Mouse (Mus musculus) liver, embryonic 15.5 days (tissue): Measurements from ENCODE around the gene Tmprss13. TPM values are rescaled to one million over a fixed set of nuclear protein-coding genes. Genes with fewer than 3 reads are reported as not detected.

ENCODE experiments used
- ATAC-seq: fragments of 200-750 bp; cut with Nextera tagmentation; 2 replicates; pipeline ENCODE4 v1.8.0; 2017; ENCODE audit warnings: moderate number of reproducible peaks, mild to moderate bottlenecking, moderate library complexity; ENCODE audit not compliant: insufficient read depth
- H3K27ac ChIP-seq: fragments of 300-500 bp; sonication (generic); replicated peaks from 2 replicates; pipeline ENCODE4 v1.5.1; 2015; ENCODE audit warnings: mild to moderate bottlenecking, inconsistent platforms
- H3K27me3 ChIP-seq: fragments of 300-500 bp; sonication (generic); 2 replicates; pipeline ENCODE4 v1.6.1; 2015; ENCODE audit warnings: mild to moderate bottlenecking, inconsistent platforms
- H3K36me3 ChIP-seq: fragments of 300-500 bp; sonication (generic); replicated peaks from 2 replicates; pipeline ENCODE4 v1.6.1; 2015; ENCODE audit warnings: moderate library complexity, mild to moderate bottlenecking, inconsistent platforms
- H3K4me1 ChIP-seq: fragments of 300-500 bp; sonication (generic); replicated peaks from 2 replicates; pipeline ENCODE4 v1.6.1; 2015; ENCODE audit warnings: inconsistent platforms
- H3K4me2 ChIP-seq: fragments of 300-500 bp; sonication (generic); 2 replicates; pipeline ENCODE4 v1.6.1; 2015; ENCODE audit warnings: moderate library complexity, mild to moderate bottlenecking, inconsistent platforms
- H3K4me3 ChIP-seq: fragments of 300-500 bp; sonication (generic); replicated peaks from 2 replicates; pipeline ENCODE4 v1.5.1; 2015; ENCODE audit warnings: mild to moderate bottlenecking, inconsistent platforms
- H3K9ac ChIP-seq: fragments of 300-500 bp; sonication (generic); 2 replicates; pipeline ENCODE4 v1.6.1; 2015; ENCODE audit warnings: moderate library complexity, mild to moderate bottlenecking, inconsistent platforms
- H3K9me3 ChIP-seq: fragments of 300-500 bp; sonication (generic); replicated peaks from 2 replicates; pipeline ENCODE4 v1.6.1; 2016; ENCODE audit warnings: inconsistent platforms
- WGBS: fragments of 180-500 bp; shearing (Covaris S2); methylation state at CpG from one replicate; pipeline ENCODE4 v1.1.7; 2015; ENCODE audit warnings: mixed read lengths; ENCODE audit not compliant: insufficient replicate concordance; 5-methylcytosine and 5-hydroxymethylcytosine counted together
- polyA plus RNA-seq: library from polyadenylated mRNA; unstranded; fragments of >200 nt; fragmentation: Nextera tagmentation; extraction: Ambion mirVana; gene quantifications from 2 replicates; pipeline ENCODE4 v1.2.1, GENCODE M21; 2015

The Tmprss13 gene
- polyA plus RNA-seq, 1 experiment from 2014 or later = not detected

GRCm38 (mm10) chr9:45300422-45301104, 18.3 kb upstream of the Tmprss13 start:
- peaks cover 5% of the 10 kb centered on the region for H3K4me1 ChIP-seq
- H3K9me3 ChIP-seq = no peaks in the 10 kb centered on the region
- peak overlapping the region; percentile 53 for H3K4me2 ChIP-seq
- H3K4me3 ChIP-seq = no peak overlapping the region; the same call in 1 of the 2 replicates
- no peak overlapping the region for H3K9ac ChIP-seq
- no peak overlapping the region for H3K27ac ChIP-seq
- peak; percentile 28; the same call in 1 of the 2 replicates for ATAC-seq
- H3K27me3 ChIP-seq = no peaks in the 10 kb centered on the region
- H3K36me3 ChIP-seq = no peaks in the 10 kb centered on the region
- 7% methylated on average over 20 of the region's 20 CpGs for WGBS

DNA sequence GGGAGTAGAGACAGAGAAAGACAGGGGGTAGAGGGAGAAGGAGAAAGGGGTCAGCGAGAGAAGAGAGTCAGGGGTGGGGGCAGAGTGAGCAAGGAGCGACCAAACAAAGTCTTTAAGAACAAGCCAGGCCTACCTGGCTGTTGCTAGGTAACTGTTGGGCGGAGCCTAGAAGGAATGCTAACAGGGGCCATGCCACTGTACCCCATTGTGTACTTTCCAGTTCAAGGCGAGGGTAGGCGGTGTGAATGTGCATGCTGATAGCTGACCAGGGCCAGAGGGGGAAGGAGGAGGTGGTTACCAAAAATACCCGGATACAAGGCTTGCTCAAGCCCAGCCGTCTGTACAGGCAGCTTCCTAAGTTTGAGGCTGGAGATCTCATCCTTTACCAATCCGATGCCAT, 17.1 kb upstream of the Tmprss13 start:
- H3K9ac ChIP-seq = no peak overlapping the region
- H3K4me3 ChIP-seq = no peak overlapping the region
- no peak for ATAC-seq
- H3K9me3 ChIP-seq = no peaks in the 10 kb centered on the region
- no peak overlapping the region for H3K27ac ChIP-seq
- peaks cover 5% of the 10 kb centered on the region for H3K4me1 ChIP-seq
- no peaks in the 10 kb centered on the region for H3K36me3 ChIP-seq
- no peaks in the 10 kb centered on the region for H3K27me3 ChIP-seq
- no peak overlapping the region for H3K4me2 ChIP-seq
- 60% methylated on average over 8 of the region's 8 CpGs for WGBS

DNA sequence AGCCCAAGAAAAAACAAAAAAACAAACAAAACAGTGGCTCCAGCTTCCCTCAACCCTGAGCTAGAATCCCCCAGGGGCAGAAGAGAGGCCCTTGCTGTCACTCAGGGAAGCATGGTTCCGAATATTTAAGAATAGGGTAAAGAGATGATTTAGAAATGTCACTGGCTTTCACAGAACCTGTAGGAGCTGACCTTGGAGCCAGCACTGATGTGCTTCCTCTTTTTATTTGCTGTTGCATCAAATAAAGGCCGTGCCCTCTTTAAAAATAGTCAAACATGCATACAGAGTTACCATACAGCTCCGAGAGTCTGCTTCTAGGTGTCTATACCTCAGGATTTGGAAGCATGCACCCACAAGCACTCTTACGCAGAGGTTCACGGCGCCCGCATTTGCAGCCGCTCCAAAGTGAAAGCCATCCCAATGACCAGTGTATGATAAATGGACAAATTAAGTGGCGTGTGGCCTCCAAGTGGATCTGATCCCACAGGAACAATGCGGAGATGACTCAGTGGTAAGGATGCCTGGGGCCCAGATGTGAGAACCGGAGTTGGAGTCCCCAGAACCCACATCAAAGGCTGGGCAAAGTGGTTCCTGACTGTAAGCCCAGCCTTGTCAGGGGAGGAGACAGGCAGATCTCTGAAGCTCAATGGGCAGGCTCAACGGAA, 12.0 kb upstream of the Tmprss13 start:
- Histone ChIP-seq H3K9me3 (no peaks in the 10 kb centered on the region), H3K9ac (no peak overlapping the region), H3K4me2 (no peak overlapping the region), H3K27ac (no peak overlapping the region), H3K4me3 (no peak overlapping the region), H3K36me3 (no peaks in the 10 kb centered on the region), H3K4me1 (no peaks in the 10 kb centered on the region), H3K27me3 (no peaks in the 10 kb centered on the region)
- 66% methylated on average over 12 of the region's 12 CpGs for WGBS
- no peak for ATAC-seq

DNA sequence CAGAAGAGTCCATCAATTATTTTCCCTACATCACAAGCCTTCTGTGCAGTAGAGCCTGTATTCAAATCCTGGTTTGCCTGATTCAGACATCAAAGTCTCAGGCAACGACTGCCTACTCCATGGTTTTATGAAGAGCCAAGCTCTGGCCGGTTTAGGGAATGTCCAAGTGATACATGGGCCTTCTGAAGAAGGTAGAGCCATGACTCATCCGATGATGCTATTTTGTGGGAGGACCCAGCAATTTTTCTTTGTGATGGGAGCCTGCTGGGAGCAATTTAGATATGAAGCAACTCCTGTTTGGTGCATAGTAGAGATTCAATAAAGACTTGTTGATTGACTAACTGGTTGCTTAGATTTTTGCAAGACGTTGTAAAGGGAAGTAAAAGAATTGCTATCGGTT, 10.4 kb upstream of the Tmprss13 start:
- WGBS = 60% methylated on average over 5 of the region's 5 CpGs
- no peaks in the 10 kb centered on the region for H3K27me3 ChIP-seq
- H3K4me3 ChIP-seq = no peak overlapping the region
- no peak overlapping the region for H3K27ac ChIP-seq
- no peaks in the 10 kb centered on the region for H3K4me1 ChIP-seq
- H3K9me3 ChIP-seq = no peaks in the 10 kb centered on the region
- no peak for ATAC-seq
- H3K36me3 ChIP-seq = no peaks in the 10 kb centered on the region
- H3K4me2 ChIP-seq = no peak overlapping the region
- H3K9ac ChIP-seq = no peak overlapping the region

- H3K4me1 ChIP-seq = no peaks in the 10 kb centered on the region
Observed at GRCm38 (mm10) chr9:45311858-45312257, 7.0 kb upstream of the Tmprss13 start.

GRCm38 (mm10) chr9:45313913-45314312, 5.0 kb upstream of the Tmprss13 start:
- 47% methylated on average over 3 of the region's 3 CpGs for WGBS
- no peak for ATAC-seq
- Histone ChIP-seq H3K4me2 (no peak overlapping the region), H3K27me3 (peaks cover 16% of the 10 kb centered on the region), H3K36me3 (no peaks in the 10 kb centered on the region), H3K9ac (no peak overlapping the region), H3K9me3 (no peaks in the 10 kb centered on the region), H3K4me1 (no peaks in the 10 kb centered on the region), H3K4me3 (no peak overlapping the region), H3K27ac (no peak overlapping the region)

More at GRCm38 (mm10) chr9:45311858-45312257, 7.0 kb upstream of the Tmprss13 start:
- Histone ChIP-seq H3K4me2 (no peak overlapping the region), H3K27ac (no peak overlapping the region), H3K9ac (no peak overlapping the region), H3K4me3 (no peak overlapping the region), H3K9me3 (no peaks in the 10 kb centered on the region), H3K36me3 (no peaks in the 10 kb centered on the region), H3K27me3 (peaks cover 2% of the 10 kb centered on the region; the same call in 1 of the 2 replicates)
- ATAC-seq = no peak
- WGBS = 60% methylated on average over 6 of the region's 6 CpGs

GRCm38 (mm10) chr9:45317635-45318034, 1.3 kb upstream of the Tmprss13 start:
- no peak for ATAC-seq
- H3K36me3 ChIP-seq = no peaks in the 10 kb centered on the region
- no peak overlapping the region for H3K9ac ChIP-seq
- no peak overlapping the region for H3K4me2 ChIP-seq
- H3K4me1 ChIP-seq = no peaks in the 10 kb centered on the region
- 65% methylated on average over 3 of the region's 3 CpGs for WGBS
- peaks cover 20% of the 10 kb centered on the region for H3K27me3 ChIP-seq
- H3K9me3 ChIP-seq = no peaks in the 10 kb centered on the region
- H3K27ac ChIP-seq = no peak overlapping the region
- no peak overlapping the region for H3K4me3 ChIP-seq

GRCm38 (mm10) chr9:45321465-45321864, 2.6 kb downstream of the Tmprss13 start:
- H3K4me3 ChIP-seq = no peak overlapping the region
- no peak overlapping the region for H3K4me2 ChIP-seq
- no peak overlapping the region for H3K27ac ChIP-seq
- H3K36me3 ChIP-seq = no peaks in the 10 kb centered on the region
- 67% methylated on average over 6 of the region's 6 CpGs for WGBS
- no peaks in the 10 kb centered on the region for H3K4me1 ChIP-seq
- peaks cover 20% of the 10 kb centered on the region for H3K27me3 ChIP-seq
- H3K9ac ChIP-seq = no peak overlapping the region
- ATAC-seq = no peak
- no peaks in the 10 kb centered on the region for H3K9me3 ChIP-seq

GRCm38 (mm10) chr9:45321946-45322430, 3.1 kb downstream of the Tmprss13 start:
- Histone ChIP-seq H3K9me3 (no peaks in the 10 kb centered on the region), H3K36me3 (no peaks in the 10 kb centered on the region), H3K4me3 (no peak overlapping the region), H3K27me3 (peaks cover 16% of the 10 kb centered on the region), H3K4me2 (no peak overlapping the region), H3K9ac (no peak overlapping the region), H3K4me1 (no peaks in the 10 kb centered on the region), H3K27ac (no peak overlapping the region)
- 53% methylated on average over 4 of the region's 4 CpGs for WGBS
- no peak for ATAC-seq

GRCm38 (mm10) chr9:45326390-45326789, 7.5 kb downstream of the Tmprss13 start:
- no peak for ATAC-seq
- Histone ChIP-seq H3K4me2 (no peak overlapping the region), H3K27ac (no peak overlapping the region), H3K27me3 (no peaks in the 10 kb centered on the region), H3K4me1 (no peaks in the 10 kb centered on the region), H3K4me3 (no peak overlapping the region), H3K9me3 (no peaks in the 10 kb centered on the region), H3K9ac (no peak overlapping the region), H3K36me3 (no peaks in the 10 kb centered on the region)
- 70% methylated on average over 9 of the region's 9 CpGs for WGBS

DNA sequence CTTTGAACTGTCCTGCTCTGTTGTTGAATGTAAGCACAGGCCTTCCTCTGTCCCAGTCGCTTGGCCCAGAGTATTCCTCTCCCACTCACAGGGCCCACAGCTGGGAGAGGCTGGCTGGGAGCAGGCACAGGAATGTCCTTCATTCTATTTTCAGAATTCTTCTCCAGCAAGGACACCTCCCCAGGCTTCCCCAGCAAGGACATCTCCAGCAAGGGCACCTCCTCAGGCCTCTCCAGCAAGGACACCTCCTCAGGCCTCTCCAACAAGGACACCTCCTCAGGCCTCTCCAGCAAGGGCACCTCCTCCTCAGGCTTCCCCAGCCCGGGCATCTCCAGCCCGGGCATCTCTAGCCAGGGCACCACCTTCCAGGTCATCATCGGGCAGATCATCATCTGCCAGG, 9.4 kb downstream of the Tmprss13 start:
- no peaks in the 10 kb centered on the region for H3K36me3 ChIP-seq
- no peaks in the 10 kb centered on the region for H3K9me3 ChIP-seq
- no peak overlapping the region for H3K27ac ChIP-seq
- H3K4me3 ChIP-seq = no peak overlapping the region
- WGBS = 56% methylated on average over 4 of the region's 4 CpGs
- no peak overlapping the region for H3K9ac ChIP-seq
- no peaks in the 10 kb centered on the region for H3K27me3 ChIP-seq
- H3K4me2 ChIP-seq = no peak overlapping the region
- ATAC-seq = no peak
- H3K4me1 ChIP-seq = no peaks in the 10 kb centered on the region
